Mouse (Mus musculus): ENCODE measurements at regions not wholly inside any gene's neighbourhood (a gene's known extent, or its start where the extent isn't known, plus 50 kb on each side); places are given as distances from the start of the nearest gene placed in this dataset.
"Not testable (repeated sequence)": the region's sequence is repeated elsewhere in the genome, so short reads cannot be mapped to it uniquely, and the experiment has no call there.

DNA sequence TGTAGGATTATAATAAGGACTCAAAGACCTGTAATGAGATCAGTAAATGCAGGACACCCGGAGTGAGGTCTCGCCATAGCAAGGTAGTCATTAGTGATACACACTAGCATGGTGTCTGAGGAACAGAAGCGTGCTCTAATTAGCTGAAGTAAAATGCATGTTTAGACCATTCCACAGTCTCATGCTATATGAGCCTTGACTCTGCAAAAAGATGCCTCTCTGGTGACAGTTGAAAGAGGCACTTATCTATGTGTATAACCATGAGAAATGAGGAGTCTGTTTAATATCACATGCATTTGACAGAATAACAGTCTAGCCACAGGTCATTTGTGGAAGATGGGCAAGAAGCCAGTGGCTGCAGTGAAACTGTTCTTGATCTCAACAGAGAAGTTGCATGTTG is 232.1 kb upstream of the Pex5l start:
- H3K4me2 ChIP-seq = no peak overlapping the region
- WGBS = 75% methylated on average over 3 of the region's 3 CpGs
- H3K4me1 ChIP-seq = no peaks in the 10 kb centered on the region
- H3K9ac ChIP-seq = no peak overlapping the region
- H3K27me3 ChIP-seq (replicated peaks) = no peaks in the 10 kb centered on the region
- no peak overlapping the region for H3K27ac ChIP-seq
- H3K9me3 ChIP-seq = no peaks in the 10 kb centered on the region
- ATAC-seq (ENCODE audit: insufficient read depth, low FRiP score, low read depth) = no peak
- no peak overlapping the region for H3K4me3 ChIP-seq (replicated peaks)
- H3K36me3 ChIP-seq = no peaks in the 10 kb centered on the region

GRCm38 (mm10) chr3:33372806-33373205 is 229.8 kb upstream of the Pex5l start:
- Histone ChIP-seq H3K4me1 (no peaks in the 10 kb centered on the region), H3K27ac (no peak overlapping the region), H3K9ac (no peak overlapping the region), H3K9me3 (no peaks in the 10 kb centered on the region), H3K27me3 (replicated peaks) (no peaks in the 10 kb centered on the region), H3K4me3 (replicated peaks) (no peak overlapping the region), H3K4me2 (no peak overlapping the region), H3K36me3 (no peaks in the 10 kb centered on the region)
- no peak for ATAC-seq (ENCODE audit: insufficient read depth, low FRiP score, low read depth)
- 80% methylated on average over 1 of the region's 1 CpGs for WGBS

- Histone ChIP-seq H3K9me3 (no peaks in the 10 kb centered on the region), H3K27ac (no peak overlapping the region), H3K4me2 (no peak overlapping the region), H3K4me3 (replicated peaks) (no peak overlapping the region), H3K27me3 (replicated peaks) (no peaks in the 10 kb centered on the region), H3K4me1 (no peaks in the 10 kb centered on the region), H3K9ac (no peak overlapping the region), H3K36me3 (no peaks in the 10 kb centered on the region)
- ATAC-seq (ENCODE audit: insufficient read depth, low FRiP score, low read depth) = no peak
- 89% methylated on average over 1 of the region's 1 CpGs for WGBS
These were observed 220.5 kb upstream of the Pex5l start for GRCm38 (mm10) chr3:33363521-33363920.

- no peaks in the 10 kb centered on the region for H3K4me1 ChIP-seq
- WGBS = 90% methylated on average over 2 of the region's 2 CpGs
- H3K9ac ChIP-seq = no peak overlapping the region
- H3K4me3 ChIP-seq (replicated peaks) = no peak overlapping the region
- no peak overlapping the region for H3K27ac ChIP-seq
- H3K9me3 ChIP-seq = no peaks in the 10 kb centered on the region
- no peak overlapping the region for H3K4me2 ChIP-seq
- no peaks in the 10 kb centered on the region for H3K27me3 ChIP-seq (replicated peaks)
- no peak for ATAC-seq (ENCODE audit: insufficient read depth, low FRiP score, low read depth)
- no peaks in the 10 kb centered on the region for H3K36me3 ChIP-seq
These were observed 217.0 kb upstream of the Pex5l start for GRCm38 (mm10) chr3:33360030-33360429.

- no peaks in the 10 kb centered on the region for H3K9me3 ChIP-seq
- H3K27me3 ChIP-seq (replicated peaks) = no peaks in the 10 kb centered on the region
- H3K27ac ChIP-seq = no peak overlapping the region
- no peak overlapping the region for H3K4me2 ChIP-seq
- H3K9ac ChIP-seq = no peak overlapping the region
- no peaks in the 10 kb centered on the region for H3K4me1 ChIP-seq
- H3K4me3 ChIP-seq (replicated peaks) = no peak overlapping the region
- no peaks in the 10 kb centered on the region for H3K36me3 ChIP-seq
- ATAC-seq (ENCODE audit: insufficient read depth, low FRiP score, low read depth) = no peak
- WGBS = 80% methylated on average over 2 of the region's 2 CpGs
These were observed 210.8 kb upstream of the Pex5l start for GRCm38 (mm10) chr3:33353860-33354259.

- 47% methylated on average over 6 of the region's 6 CpGs for WGBS
- H3K9me3 ChIP-seq = no peaks in the 10 kb centered on the region
These were observed 207.9 kb upstream of the Pex5l start for GRCm38 (mm10) chr3:33350986-33351385.

GRCm38 (mm10) chr3:33334056-33334455 is 191.0 kb upstream of the Pex5l start:
- Histone ChIP-seq H3K9me3 (no peaks in the 10 kb centered on the region), H3K4me3 (replicated peaks) (no peak overlapping the region), H3K4me2 (no peak overlapping the region), H3K27ac (no peak overlapping the region), H3K9ac (no peak overlapping the region), H3K4me1 (no peaks in the 10 kb centered on the region), H3K27me3 (replicated peaks) (no peaks in the 10 kb centered on the region), H3K36me3 (no peaks in the 10 kb centered on the region)
- 91% methylated on average over 3 of the region's 3 CpGs for WGBS
- no peak for ATAC-seq (ENCODE audit: insufficient read depth, low FRiP score, low read depth)

More at GRCm38 (mm10) chr3:33350986-33351385, 207.9 kb upstream of the Pex5l start:
- Histone ChIP-seq H3K27ac (no peak overlapping the region), H3K36me3 (no peaks in the 10 kb centered on the region), H3K4me1 (no peaks in the 10 kb centered on the region), H3K4me3 (replicated peaks) (no peak overlapping the region), H3K4me2 (peak overlapping the region; percentile 13; the same call in 1 of the 2 replicates), H3K9ac (no peak overlapping the region), H3K27me3 (replicated peaks) (no peaks in the 10 kb centered on the region)
- ATAC-seq (ENCODE audit: insufficient read depth, low FRiP score, low read depth) = no peak

GRCm38 (mm10) chr3:33317691-33318090 is 174.6 kb upstream of the Pex5l start:
- 60% methylated on average over 1 of the region's 1 CpGs for WGBS
- not testable (repeated sequence) for H3K4me1 ChIP-seq; ATAC-seq (ENCODE audit: insufficient read depth, low FRiP score, low read depth)

DNA sequence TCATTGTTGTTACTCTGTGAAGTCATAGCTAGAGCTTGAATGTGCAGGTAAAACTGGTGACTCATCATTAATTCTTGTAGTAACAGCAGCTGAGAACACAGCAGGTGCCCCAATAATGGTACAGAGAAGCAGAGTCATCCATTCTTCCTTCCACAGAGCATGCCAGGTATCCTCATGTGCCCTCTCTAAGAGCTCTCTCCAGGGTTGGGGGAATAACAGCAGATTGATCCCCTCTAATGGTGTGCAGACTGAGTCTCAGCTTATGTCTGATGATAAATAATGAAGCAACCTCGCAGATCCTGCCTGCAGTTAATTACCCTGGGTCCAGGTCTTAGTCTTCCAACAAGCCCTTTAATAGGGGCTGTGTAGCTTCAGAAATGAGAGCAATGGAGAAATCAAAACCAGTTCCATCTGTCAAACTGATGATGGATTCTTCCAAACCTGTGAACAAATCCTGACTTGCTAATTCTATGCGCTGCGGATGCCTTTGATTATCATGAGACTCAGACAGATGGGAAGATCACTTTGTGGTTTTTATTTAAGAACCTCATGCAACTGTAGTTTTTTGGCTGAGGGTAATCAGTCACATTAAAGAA is 169.3 kb upstream of the Pex5l start:
- Histone ChIP-seq H3K4me1 (no peaks in the 10 kb centered on the region), H3K36me3 (no peaks in the 10 kb centered on the region), H3K4me3 (replicated peaks) (no peak overlapping the region), H3K9ac (no peak overlapping the region), H3K4me2 (no peak overlapping the region), H3K27ac (no peak overlapping the region), H3K27me3 (replicated peaks) (no peaks in the 10 kb centered on the region), H3K9me3 (no peaks in the 10 kb centered on the region)
- 80% methylated on average over 3 of the region's 3 CpGs for WGBS
- no peak for ATAC-seq (ENCODE audit: insufficient read depth, low FRiP score, low read depth)

More at GRCm38 (mm10) chr3:33317691-33318090, 174.6 kb upstream of the Pex5l start:
- not testable (repeated sequence) for H3K9ac ChIP-seq; H3K4me3 ChIP-seq (replicated peaks); H3K36me3 ChIP-seq; H3K4me2 ChIP-seq; H3K27ac ChIP-seq; H3K27me3 ChIP-seq (replicated peaks); H3K9me3 ChIP-seq

GRCm38 (mm10) chr3:33308212-33308611 is 165.2 kb upstream of the Pex5l start:
- Histone ChIP-seq H3K36me3 (no peaks in the 10 kb centered on the region), H3K4me2 (no peak overlapping the region), H3K9me3 (no peaks in the 10 kb centered on the region), H3K27ac (no peak overlapping the region), H3K27me3 (replicated peaks) (no peaks in the 10 kb centered on the region), H3K4me3 (replicated peaks) (no peak overlapping the region), H3K4me1 (no peaks in the 10 kb centered on the region), H3K9ac (no peak overlapping the region)
- ATAC-seq (ENCODE audit: insufficient read depth, low FRiP score, low read depth) = no peak
- WGBS = 27% methylated on average over 2 of the region's 2 CpGs

DNA sequence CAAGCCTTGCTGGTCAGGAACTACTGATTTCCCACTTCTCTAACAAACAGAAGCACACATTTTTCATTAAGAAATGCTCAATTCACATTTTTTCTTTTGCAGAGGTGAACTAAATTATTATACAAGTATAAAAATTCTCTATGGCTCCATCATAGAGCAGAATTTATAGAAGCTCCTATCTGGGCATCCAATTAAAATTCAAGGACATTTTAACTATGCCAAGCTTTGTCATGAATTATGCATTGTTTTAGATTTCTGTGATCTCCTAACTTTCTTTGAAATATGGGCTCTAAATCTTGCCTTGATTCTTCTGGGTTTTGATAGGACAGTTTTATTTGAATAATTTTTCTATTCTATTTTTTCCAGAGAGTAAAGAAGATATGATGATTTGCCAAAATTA is 163.1 kb upstream of the Pex5l start:
- Histone ChIP-seq H3K27ac (no peak overlapping the region), H3K9ac (no peak overlapping the region), H3K4me3 (replicated peaks) (no peak overlapping the region), H3K27me3 (replicated peaks) (no peaks in the 10 kb centered on the region), H3K4me1 (no peaks in the 10 kb centered on the region), H3K9me3 (no peaks in the 10 kb centered on the region), H3K4me2 (no peak overlapping the region), H3K36me3 (no peaks in the 10 kb centered on the region)
- ATAC-seq (ENCODE audit: insufficient read depth, low FRiP score, low read depth) = no peak

DNA sequence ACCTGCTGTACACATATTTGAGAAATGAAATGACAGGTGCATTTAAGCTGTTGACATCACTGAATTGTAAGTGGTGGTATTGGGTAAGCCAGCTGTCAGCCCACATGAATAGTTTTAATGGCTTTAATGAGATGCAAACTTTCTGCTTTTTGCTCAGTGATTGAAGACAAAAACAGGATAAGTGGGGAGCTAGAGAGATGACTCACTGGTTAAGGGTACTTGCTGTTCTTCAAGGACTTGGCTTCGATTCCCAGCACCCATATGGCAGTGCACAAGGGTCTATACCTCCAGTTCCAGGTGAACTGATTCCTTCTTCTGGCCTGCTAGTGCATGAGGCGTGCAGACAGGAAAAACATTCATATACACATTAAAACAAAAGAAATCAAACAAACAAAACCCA is 162.7 kb upstream of the Pex5l start:
- 76% methylated on average over 2 of the region's 2 CpGs for WGBS
- ATAC-seq (ENCODE audit: insufficient read depth, low FRiP score, low read depth) = no peak
- H3K9me3 ChIP-seq = no peaks in the 10 kb centered on the region
- no peak overlapping the region for H3K4me3 ChIP-seq (replicated peaks)
- H3K9ac ChIP-seq = no peak overlapping the region
- H3K27ac ChIP-seq = no peak overlapping the region
- no peak overlapping the region for H3K4me2 ChIP-seq
- no peaks in the 10 kb centered on the region for H3K27me3 ChIP-seq (replicated peaks)
- no peaks in the 10 kb centered on the region for H3K4me1 ChIP-seq
- H3K36me3 ChIP-seq = no peaks in the 10 kb centered on the region

- Histone ChIP-seq H3K27ac (no peak overlapping the region), H3K27me3 (replicated peaks) (no peaks in the 10 kb centered on the region)
- 60% methylated on average over 2 of the region's 2 CpGs for WGBS
These were observed 119.8 kb upstream of the Pex5l start for GRCm38 (mm10) chr3:33262797-33263196.

More at GRCm38 (mm10) chr3:33262797-33263196, 119.8 kb upstream of the Pex5l start:
- H3K4me2 ChIP-seq = no peak overlapping the region
- no peaks in the 10 kb centered on the region for H3K4me1 ChIP-seq
- no peaks in the 10 kb centered on the region for H3K9me3 ChIP-seq
- no peak overlapping the region for H3K9ac ChIP-seq
- H3K36me3 ChIP-seq = no peaks in the 10 kb centered on the region
- H3K4me3 ChIP-seq (replicated peaks) = no peak overlapping the region
- ATAC-seq (ENCODE audit: insufficient read depth, low FRiP score, low read depth) = no peak
